Mouse (Mus musculus) liver, embryonic 15.5 days (tissue): ENCODE data around the gene Ano8. TPM values are rescaled to one million over a fixed set of nuclear protein-coding genes. Genes with fewer than 3 reads are reported as not detected.

Source experiments
- ATAC-seq: fragments of 200-750 bp; cut with Nextera tagmentation; 2 replicates; pipeline ENCODE4 v1.8.0; 2017; ENCODE audit warnings: moderate number of reproducible peaks, mild to moderate bottlenecking, moderate library complexity; ENCODE audit not compliant: insufficient read depth
- H3K27ac ChIP-seq: fragments of 300-500 bp; sonication (generic); replicated peaks from 2 replicates; pipeline ENCODE4 v1.5.1; 2015; ENCODE audit warnings: mild to moderate bottlenecking, inconsistent platforms
- H3K27me3 ChIP-seq: fragments of 300-500 bp; sonication (generic); 2 replicates; pipeline ENCODE4 v1.6.1; 2015; ENCODE audit warnings: mild to moderate bottlenecking, inconsistent platforms
- H3K36me3 ChIP-seq: fragments of 300-500 bp; sonication (generic); replicated peaks from 2 replicates; pipeline ENCODE4 v1.6.1; 2015; ENCODE audit warnings: moderate library complexity, mild to moderate bottlenecking, inconsistent platforms
- H3K4me1 ChIP-seq: fragments of 300-500 bp; sonication (generic); replicated peaks from 2 replicates; pipeline ENCODE4 v1.6.1; 2015; ENCODE audit warnings: inconsistent platforms
- H3K4me2 ChIP-seq: fragments of 300-500 bp; sonication (generic); 2 replicates; pipeline ENCODE4 v1.6.1; 2015; ENCODE audit warnings: moderate library complexity, mild to moderate bottlenecking, inconsistent platforms
- H3K4me3 ChIP-seq: fragments of 300-500 bp; sonication (generic); replicated peaks from 2 replicates; pipeline ENCODE4 v1.5.1; 2015; ENCODE audit warnings: mild to moderate bottlenecking, inconsistent platforms
- H3K9ac ChIP-seq: fragments of 300-500 bp; sonication (generic); 2 replicates; pipeline ENCODE4 v1.6.1; 2015; ENCODE audit warnings: moderate library complexity, mild to moderate bottlenecking, inconsistent platforms
- H3K9me3 ChIP-seq: fragments of 300-500 bp; sonication (generic); replicated peaks from 2 replicates; pipeline ENCODE4 v1.6.1; 2016; ENCODE audit warnings: inconsistent platforms
- WGBS: fragments of 180-500 bp; shearing (Covaris S2); methylation state at CpG from one replicate; pipeline ENCODE4 v1.1.7; 2015; ENCODE audit warnings: mixed read lengths; ENCODE audit not compliant: insufficient replicate concordance; 5-methylcytosine and 5-hydroxymethylcytosine counted together
- polyA plus RNA-seq: library from polyadenylated mRNA; unstranded; fragments of >200 nt; fragmentation: Nextera tagmentation; extraction: Ambion mirVana; gene quantifications from 2 replicates; pipeline ENCODE4 v1.2.1, GENCODE M21; 2015

Gene Ano8
- polyA plus RNA-seq, 1 experiment from 2014 or later: 0.15 TPM

GRCm38 (mm10) chr8:71468001-71468400 lies 17.8 kb downstream of the Ano8 start:
- no peak overlapping the region for H3K9ac ChIP-seq
- WGBS: 66% methylated on average over 1 of the region's 1 CpGs
- peaks cover 51% of the 10 kb centered on the region for H3K4me1 ChIP-seq

GRCm38 (mm10) chr8:71467201-71467600 lies 18.6 kb downstream of the Ano8 start:
- no peak overlapping the region for H3K27ac ChIP-seq
- peaks cover 59% of the 10 kb centered on the region for H3K4me1 ChIP-seq
- H3K9me3 ChIP-seq: no peaks in the 10 kb centered on the region
- H3K4me2 ChIP-seq: no peak overlapping the region
- no peaks in the 10 kb centered on the region; the same call in 1 of the 2 replicates for H3K27me3 ChIP-seq
- WGBS: 81% methylated on average over 2 of the region's 2 CpGs
- no peak for ATAC-seq
- H3K4me3 ChIP-seq: no peak overlapping the region
- H3K9ac ChIP-seq: no peak overlapping the region
- peaks cover 25% of the 10 kb centered on the region for H3K36me3 ChIP-seq

More at GRCm38 (mm10) chr8:71468001-71468400, 17.8 kb downstream of the Ano8 start:
- Histone ChIP-seq H3K4me2 (0 out of 2 replicates have a peak overlapping the region, but pooled peaks have one; percentile 60), H3K27me3 (no peaks in the 10 kb centered on the region), H3K4me3 (no peak overlapping the region), H3K9me3 (no peaks in the 10 kb centered on the region), H3K36me3 (peaks cover 33% of the 10 kb centered on the region), H3K27ac (no peak overlapping the region)
- ATAC-seq: no peak

GRCm38 (mm10) chr8:71466198-71466597 lies 19.6 kb downstream of the Ano8 start:
- Histone ChIP-seq H3K9ac (no peak overlapping the region), H3K27ac (no peak overlapping the region), H3K36me3 (peaks cover 17% of the 10 kb centered on the region), H3K4me1 (peaks cover 61% of the 10 kb centered on the region), H3K27me3 (no peaks in the 10 kb centered on the region; the same call in 1 of the 2 replicates), H3K9me3 (no peaks in the 10 kb centered on the region), H3K4me2 (peak overlapping the region; percentile 97; the same call in 1 of the 2 replicates), H3K4me3 (peak overlapping the region; percentile 80)
- no peak for ATAC-seq
- WGBS: 85% methylated on average over 5 of the region's 5 CpGs

- ATAC-seq: no peak
- Histone ChIP-seq H3K36me3 (peaks cover 17% of the 10 kb centered on the region; the same call in 1 of the 2 replicates), H3K4me3 (peak overlapping the region; percentile 80), H3K4me1 (peaks cover 56% of the 10 kb centered on the region), H3K9ac (peak overlapping the region; percentile 69), H3K27me3 (no peaks in the 10 kb centered on the region; the same call in 1 of the 2 replicates), H3K4me2 (peak overlapping the region; percentile 97), H3K27ac (no peak overlapping the region), H3K9me3 (no peaks in the 10 kb centered on the region)
- WGBS: 71% methylated on average over 8 of the region's 8 CpGs
Observed at GRCm38 (mm10) chr8:71465733-71466132, 20.0 kb downstream of the Ano8 start.

GRCm38 (mm10) chr8:71464513-71465500 lies 21.0 kb downstream of the Ano8 start, which contains the start of gene Mrpl34:
TSS of gene Mrpl34 (plus strand) at chr8:71464959.
- Histone ChIP-seq H3K4me2 (peak within 1 kb of the TSS; percentile 97), H3K27ac (peak within 1 kb of the TSS; percentile 87), H3K4me3 (peak within 1 kb of the TSS; percentile 80), H3K9me3 (no peaks in the 10 kb centered on the region), H3K4me1 (peaks cover 47% of the 10 kb centered on the region), H3K36me3 (peaks cover 18% of the 10 kb centered on the region; the same call in 1 of the 2 replicates), H3K27me3 (no peaks in the 10 kb centered on the region; the same call in 1 of the 2 replicates), H3K9ac (peak within 1 kb of the TSS; percentile 85)
- ATAC-seq: peak; percentile 83
- WGBS: under 1% methylated on average over 59 of the region's 59 CpGs

GRCm38 (mm10) chr8:71463188-71464033 lies 22.4 kb downstream of the Ano8 start, which contains the start of gene Abhd8:
TSS of gene Abhd8 (minus strand) at chr8:71463655.
- Histone ChIP-seq H3K9me3 (no peaks in the 10 kb centered on the region), H3K4me3 (peak within 1 kb of the TSS; percentile 80), H3K9ac (peak within 1 kb of the TSS; percentile 85), H3K4me1 (peaks cover 38% of the 10 kb centered on the region), H3K4me2 (peak within 1 kb of the TSS; percentile 97), H3K27me3 (no peaks in the 10 kb centered on the region; the same call in 1 of the 2 replicates), H3K36me3 (peaks cover 18% of the 10 kb centered on the region; the same call in 1 of the 2 replicates), H3K27ac (peak within 1 kb of the TSS; percentile 87)
- under 1% methylated on average over 55 of the region's 55 CpGs for whole genome bisulfite sequencing
- peak; percentile 72 for ATAC-seq

GRCm38 (mm10) chr8:71462786-71463185 lies 23.0 kb downstream of the Ano8 start:
- Histone ChIP-seq H3K9ac (peak overlapping the region; percentile 85), H3K27me3 (no peaks in the 10 kb centered on the region; the same call in 1 of the 2 replicates)
- WGBS: 4% methylated on average over 16 of the region's 16 CpGs

GRCm38 (mm10) chr8:71462191-71462590 lies 23.6 kb downstream of the Ano8 start:
- Histone ChIP-seq H3K9me3 (no peaks in the 10 kb centered on the region), H3K4me2 (peak overlapping the region; percentile 97), H3K9ac (no peak overlapping the region), H3K27ac (no peak overlapping the region), H3K36me3 (peaks cover 18% of the 10 kb centered on the region; the same call in 1 of the 2 replicates), H3K27me3 (no peaks in the 10 kb centered on the region; the same call in 1 of the 2 replicates), H3K4me1 (peaks cover 38% of the 10 kb centered on the region), H3K4me3 (peak overlapping the region; percentile 80; the same call in 1 of the 2 replicates)
- ATAC-seq: no peak
- 72% methylated on average over 4 of the region's 4 CpGs for WGBS

More at GRCm38 (mm10) chr8:71462786-71463185, 23.0 kb downstream of the Ano8 start:
- Histone ChIP-seq H3K4me1 (peaks cover 37% of the 10 kb centered on the region), H3K4me3 (peak overlapping the region; percentile 80), H3K9me3 (no peaks in the 10 kb centered on the region), H3K4me2 (peak overlapping the region; percentile 97), H3K36me3 (peaks cover 18% of the 10 kb centered on the region; the same call in 1 of the 2 replicates), H3K27ac (peak overlapping the region; percentile 51; the same call in 1 of the 2 replicates)
- ATAC-seq: no peak

- no peak overlapping the region for H3K27ac ChIP-seq
- no peak for ATAC-seq
- peaks cover 4% of the 10 kb centered on the region; the same call in 1 of the 2 replicates for H3K27me3 ChIP-seq
- 85% methylated on average over 47 of the region's 47 CpGs for WGBS
- H3K4me1 ChIP-seq: peaks cover 43% of the 10 kb centered on the region
- no peaks in the 10 kb centered on the region for H3K9me3 ChIP-seq
- H3K4me2 ChIP-seq: no peak overlapping the region
- H3K9ac ChIP-seq: no peak overlapping the region
- H3K36me3 ChIP-seq: peaks cover 14% of the 10 kb centered on the region; the same call in 1 of the 2 replicates
- H3K4me3 ChIP-seq: no peak overlapping the region
Observed at GRCm38 (mm10) chr8:71461152-71461840, 24.5 kb downstream of the Ano8 start.

- peaks cover 4% of the 10 kb centered on the region; the same call in 1 of the 2 replicates for H3K27me3 ChIP-seq
- peaks cover 8% of the 10 kb centered on the region; the same call in 1 of the 2 replicates for H3K36me3 ChIP-seq
- H3K9me3 ChIP-seq: no peaks in the 10 kb centered on the region
- H3K4me2 ChIP-seq: no peak overlapping the region
- H3K27ac ChIP-seq: no peak overlapping the region
- WGBS: 83% methylated on average over 6 of the region's 6 CpGs
- no peak overlapping the region for H3K9ac ChIP-seq
- no peak overlapping the region for H3K4me3 ChIP-seq
- H3K4me1 ChIP-seq: peaks cover 37% of the 10 kb centered on the region
- ATAC-seq: no peak
Observed at GRCm38 (mm10) chr8:71460716-71461115, 25.0 kb downstream of the Ano8 start.
